Mouse (Mus musculus): ENCODE data around the gene Gipc3. TPM values are rescaled to one million over a fixed set of nuclear protein-coding genes. Genes with fewer than 3 reads are reported as not detected.

Gipc3 gene
- polyA plus RNA-seq, 2 experiments, result 0.06 to 0.09 TPM

GRCm38 (mm10) chr10:81306173-81306668, 36.8 kb downstream of the Gipc3 start:
- Histone ChIP-seq H3K27me3 (ENCODE audit: control insufficient read depth, insufficient read depth, low read length) (no peaks in the 10 kb centered on the region), H3K4me2 (replicated peaks; ENCODE audit: low read depth, low read length, severe bottlenecking) (no peak overlapping the region), H3K4me3 (replicated peaks; ENCODE audit: low read length) (no peak overlapping the region), H3K36me3 (ENCODE audit: control insufficient read depth, insufficient read depth, low read length) (peaks cover 56% of the 10 kb centered on the region), H3K9ac (ENCODE audit: low read depth, low read length, severe bottlenecking) (no peak overlapping the region), H3K9me3 (ENCODE audit: control insufficient read depth, low read length) (no peaks in the 10 kb centered on the region), H3K27ac (replicated peaks; ENCODE audit: low read depth, low read length) (no peak overlapping the region), H3K4me1 (ENCODE audit: control insufficient read depth, insufficient read depth, low read length) (no peaks in the 10 kb centered on the region)
- TF ChIP-seq POLR2A (IDR thresholded peaks at IDR 0.05; ENCODE audit: borderline replicate concordance, extremely low read depth, insufficient read depth, insufficient read length), result no peak
- 92% methylated on average over 12 of the region's 12 CpGs for WGBS
- ATAC-seq (ENCODE audit: low FRiP score, low read depth) (no peak), DNase-seq (ENCODE audit: low spot score) (no peak)

- no peak for ATAC-seq (ENCODE audit: low FRiP score, low read depth)
- Histone ChIP-seq H3K36me3 (ENCODE audit: control insufficient read depth, insufficient read depth, low read length) (peaks cover 51% of the 10 kb centered on the region), H3K27me3 (ENCODE audit: control insufficient read depth, insufficient read depth, low read length) (no peaks in the 10 kb centered on the region), H3K4me1 (ENCODE audit: control insufficient read depth, insufficient read depth, low read length) (no peaks in the 10 kb centered on the region), H3K9ac (ENCODE audit: low read depth, low read length, severe bottlenecking) (no peak overlapping the region), H3K9me3 (ENCODE audit: control insufficient read depth, low read length) (no peaks in the 10 kb centered on the region), H3K4me3 (replicated peaks; ENCODE audit: low read length) (no peak overlapping the region), H3K4me2 (replicated peaks; ENCODE audit: low read depth, low read length, severe bottlenecking) (no peak overlapping the region), H3K27ac (replicated peaks; ENCODE audit: low read depth, low read length) (no peak overlapping the region)
- TF ChIP-seq POLR2A (IDR thresholded peaks at IDR 0.05; ENCODE audit: borderline replicate concordance, extremely low read depth, insufficient read depth, insufficient read length), result no peak
- DNase-seq (ENCODE audit: low spot score), result no peak
- 95% methylated on average over 8 of the region's 14 CpGs for WGBS
Measured at GRCm38 (mm10) chr10:81305663-81306062, 37.4 kb downstream of the Gipc3 start.

- Histone ChIP-seq H3K27me3 (ENCODE audit: control insufficient read depth, insufficient read depth, low read length) (no peaks in the 10 kb centered on the region), H3K36me3 (ENCODE audit: control insufficient read depth, insufficient read depth, low read length) (peaks cover 44% of the 10 kb centered on the region), H3K27ac (replicated peaks; ENCODE audit: low read depth, low read length) (no peak overlapping the region), H3K9me3 (ENCODE audit: control insufficient read depth, low read length) (no peaks in the 10 kb centered on the region), H3K4me2 (replicated peaks; ENCODE audit: low read depth, low read length, severe bottlenecking) (no peak overlapping the region), H3K9ac (ENCODE audit: low read depth, low read length, severe bottlenecking) (no peak overlapping the region), H3K4me3 (replicated peaks; ENCODE audit: low read length) (no peak overlapping the region), H3K4me1 (ENCODE audit: control insufficient read depth, insufficient read depth, low read length) (no peaks in the 10 kb centered on the region)
- WGBS, result 17% methylated on average over 5 of the region's 9 CpGs
- DNase-seq (ENCODE audit: low spot score) (no peak), ATAC-seq (ENCODE audit: low FRiP score, low read depth) (no peak)
- no peak for TF ChIP-seq POLR2A (IDR thresholded peaks at IDR 0.05; ENCODE audit: borderline replicate concordance, extremely low read depth, insufficient read depth, insufficient read length)
Measured at GRCm38 (mm10) chr10:81304597-81305238, 38.3 kb downstream of the Gipc3 start.

GRCm38 (mm10) chr10:81303761-81304160, 39.3 kb downstream of the Gipc3 start:
- peaks cover 37% of the 10 kb centered on the region for H3K36me3 ChIP-seq (ENCODE audit: control insufficient read depth, insufficient read depth, low read length)
- no peak overlapping the region for H3K27ac ChIP-seq (replicated peaks; ENCODE audit: low read depth, low read length)
- no peak for TF ChIP-seq POLR2A (IDR thresholded peaks at IDR 0.05; ENCODE audit: borderline replicate concordance, extremely low read depth, insufficient read depth, insufficient read length)
- H3K4me3 ChIP-seq (replicated peaks; ENCODE audit: low read length), result no peak overlapping the region
- no peak overlapping the region for H3K4me2 ChIP-seq (replicated peaks; ENCODE audit: low read depth, low read length, severe bottlenecking)
- no peaks in the 10 kb centered on the region for H3K27me3 ChIP-seq (ENCODE audit: control insufficient read depth, insufficient read depth, low read length)
- no peaks in the 10 kb centered on the region for H3K9me3 ChIP-seq (ENCODE audit: control insufficient read depth, low read length)
- 80% methylated on average over 7 of the region's 7 CpGs for WGBS
- no peak for DNase-seq (ENCODE audit: low spot score)
- H3K4me1 ChIP-seq (ENCODE audit: control insufficient read depth, insufficient read depth, low read length), result no peaks in the 10 kb centered on the region
- ATAC-seq (ENCODE audit: low FRiP score, low read depth), result no peak
- H3K9ac ChIP-seq (ENCODE audit: low read depth, low read length, severe bottlenecking), result no peak overlapping the region

- H3K27me3 ChIP-seq (ENCODE audit: control insufficient read depth, insufficient read depth, low read length), result no peaks in the 10 kb centered on the region
- H3K4me1 ChIP-seq (ENCODE audit: control insufficient read depth, insufficient read depth, low read length), result no peaks in the 10 kb centered on the region
- 84% methylated on average over 10 of the region's 10 CpGs for WGBS
- H3K4me3 ChIP-seq (replicated peaks; ENCODE audit: low read length), result no peak overlapping the region
- no peaks in the 10 kb centered on the region for H3K9me3 ChIP-seq (ENCODE audit: control insufficient read depth, low read length)
- TF ChIP-seq POLR2A (IDR thresholded peaks at IDR 0.05; ENCODE audit: borderline replicate concordance, extremely low read depth, insufficient read depth, insufficient read length), result no peak
- DNase-seq (ENCODE audit: low spot score) (no peak), ATAC-seq (ENCODE audit: low FRiP score, low read depth) (no peak)
- no peak overlapping the region for H3K4me2 ChIP-seq (replicated peaks; ENCODE audit: low read depth, low read length, severe bottlenecking)
- peaks cover 32% of the 10 kb centered on the region for H3K36me3 ChIP-seq (ENCODE audit: control insufficient read depth, insufficient read depth, low read length)
- 0 out of 2 replicates have a peak overlapping the region, but pooled peaks have one; percentile 12 for H3K9ac ChIP-seq (ENCODE audit: low read depth, low read length, severe bottlenecking)
- no peak overlapping the region for H3K27ac ChIP-seq (replicated peaks; ENCODE audit: low read depth, low read length)
Measured at GRCm38 (mm10) chr10:81303258-81303657, 39.8 kb downstream of the Gipc3 start.
